Mouse (Mus musculus) midbrain, embryonic 13.5 days (tissue): ENCODE data around the gene Rsph6a. TPM values are rescaled to one million over a fixed set of nuclear protein-coding genes. Genes with fewer than 3 reads are reported as not detected.

ENCODE experiments used
- ATAC-seq: fragments of 200-750 bp; cut with Nextera tagmentation; 2 replicates; pipeline ENCODE4 v1.8.0; 2017; ENCODE audit warnings: mild to moderate bottlenecking, moderate TSS enrichment, moderate library complexity
- H3K27ac ChIP-seq: fragments of 300-500 bp; sonication (generic); 2 replicates; pipeline ENCODE4 v1.5.1; 2015; ENCODE audit warnings: inconsistent platforms, mild to moderate bottlenecking, moderate library complexity
- H3K27me3 ChIP-seq: fragments of 300-500 bp; sonication (generic); 2 replicates; pipeline ENCODE4 v1.6.1; 2015; ENCODE audit warnings: mild to moderate bottlenecking, inconsistent platforms
- H3K36me3 ChIP-seq: fragments of 300-500 bp; sonication (generic); 2 replicates; pipeline ENCODE4 v1.6.1; 2015; ENCODE audit warnings: mild to moderate bottlenecking, inconsistent platforms
- H3K4me1 ChIP-seq: fragments of 300-500 bp; sonication (generic); replicated peaks from 2 replicates; pipeline ENCODE4 v1.6.1; 2015; ENCODE audit warnings: inconsistent platforms
- H3K4me2 ChIP-seq: fragments of 300-500 bp; sonication (generic); replicated peaks from 2 replicates; pipeline ENCODE4 v1.6.1; 2015; ENCODE audit warnings: moderate library complexity, mild to moderate bottlenecking, inconsistent platforms
- H3K4me3 ChIP-seq: fragments of 300-500 bp; sonication (generic); replicated peaks from 2 replicates; pipeline ENCODE4 v1.5.1; 2015; ENCODE audit warnings: mild to moderate bottlenecking, inconsistent platforms
- H3K9ac ChIP-seq: fragments of 300-500 bp; sonication (generic); replicated peaks from 2 replicates; pipeline ENCODE4 v1.6.1; 2015; ENCODE audit warnings: mild to moderate bottlenecking, inconsistent platforms
- H3K9me3 ChIP-seq: fragments of 300-500 bp; sonication (generic); 2 replicates; pipeline ENCODE4 v1.6.1; 2016; ENCODE audit warnings: mild to moderate bottlenecking, inconsistent platforms
- WGBS: fragments of 180-500 bp; shearing (Covaris S2); methylation state at CpG from one replicate; pipeline ENCODE4 v1.1.7; 2015; 5-methylcytosine and 5-hydroxymethylcytosine counted together
- polyA plus RNA-seq: library from polyadenylated mRNA; unstranded; fragments of >200 nt; fragmentation: Nextera tagmentation; extraction: Ambion mirVana; gene quantifications from 2 replicates; pipeline ENCODE4 v1.2.1, GENCODE M21; 2015

The Rsph6a gene
- polyA plus RNA-seq, 1 experiment from 2014 or later: 0.09 TPM

GRCm38 (mm10) chr7:19084921-19085473, 30.5 kb downstream of the Rsph6a start:
- Histone ChIP-seq H3K9ac (0 out of 2 replicates have a peak overlapping the region, but pooled peaks have one; percentile 8), H3K36me3 (peaks cover 76% of the 10 kb centered on the region), H3K4me1 (peaks cover 25% of the 10 kb centered on the region), H3K4me3 (no peak overlapping the region), H3K27me3 (peaks cover 2% of the 10 kb centered on the region; the same call in 1 of the 2 replicates), H3K9me3 (no peaks in the 10 kb centered on the region), H3K27ac (no peak overlapping the region), H3K4me2 (no peak overlapping the region)
- no peak for ATAC-seq
- WGBS: 29% methylated on average over 9 of the region's 9 CpGs

- Histone ChIP-seq H3K9ac (0 out of 2 replicates have a peak overlapping the region, but pooled peaks have one; percentile 8), H3K27me3 (peaks cover 7% of the 10 kb centered on the region; the same call in 1 of the 2 replicates), H3K9me3 (no peaks in the 10 kb centered on the region), H3K27ac (no peak overlapping the region), H3K4me2 (no peak overlapping the region), H3K36me3 (peaks cover 76% of the 10 kb centered on the region), H3K4me1 (peaks cover 25% of the 10 kb centered on the region), H3K4me3 (no peak overlapping the region)
- no peak for ATAC-seq
- 12% methylated on average over 6 of the region's 6 CpGs for WGBS
These were observed 31.0 kb downstream of the Rsph6a start for GRCm38 (mm10) chr7:19085495-19085894.

GRCm38 (mm10) chr7:19086042-19086441, 31.6 kb downstream of the Rsph6a start:
- 14% methylated on average over 14 of the region's 14 CpGs for WGBS
- Histone ChIP-seq H3K9ac (no peak overlapping the region), H3K27me3 (peaks cover 13% of the 10 kb centered on the region)

GRCm38 (mm10) chr7:19086760-19087159, 32.3 kb downstream of the Rsph6a start:
- ATAC-seq: no peak
- WGBS: 58% methylated on average over 18 of the region's 18 CpGs
- H3K9ac ChIP-seq: no peak overlapping the region
- H3K36me3 ChIP-seq: peaks cover 75% of the 10 kb centered on the region
- peaks cover 20% of the 10 kb centered on the region for H3K27me3 ChIP-seq
- H3K4me1 ChIP-seq: peaks cover 25% of the 10 kb centered on the region
- no peaks in the 10 kb centered on the region for H3K9me3 ChIP-seq
- H3K4me2 ChIP-seq: no peak overlapping the region
- H3K4me3 ChIP-seq: no peak overlapping the region
- H3K27ac ChIP-seq: no peak overlapping the region

More at GRCm38 (mm10) chr7:19086042-19086441, 31.6 kb downstream of the Rsph6a start:
- no peak overlapping the region for H3K27ac ChIP-seq
- H3K4me1 ChIP-seq: peaks cover 25% of the 10 kb centered on the region
- H3K9me3 ChIP-seq: no peaks in the 10 kb centered on the region
- no peak for ATAC-seq
- H3K4me2 ChIP-seq: no peak overlapping the region
- no peak overlapping the region for H3K4me3 ChIP-seq
- peaks cover 76% of the 10 kb centered on the region for H3K36me3 ChIP-seq

- peaks cover 38% of the 10 kb centered on the region for H3K4me1 ChIP-seq
- H3K4me2 ChIP-seq: no peak overlapping the region
- no peaks in the 10 kb centered on the region for H3K9me3 ChIP-seq
- peaks cover 28% of the 10 kb centered on the region for H3K27me3 ChIP-seq
- H3K9ac ChIP-seq: no peak overlapping the region
- no peak overlapping the region for H3K4me3 ChIP-seq
- no peak for ATAC-seq
- WGBS: 43% methylated on average over 10 of the region's 10 CpGs
- H3K27ac ChIP-seq: no peak overlapping the region
- peaks cover 60% of the 10 kb centered on the region for H3K36me3 ChIP-seq
These were observed 34.3 kb downstream of the Rsph6a start for GRCm38 (mm10) chr7:19088813-19089212.

- H3K4me2 ChIP-seq: peak overlapping the region; percentile 98; the same call in 1 of the 2 replicates
- 23% methylated on average over 12 of the region's 17 CpGs for WGBS
These were observed 37.4 kb downstream of the Rsph6a start for GRCm38 (mm10) chr7:19091913-19092312.

GRCm38 (mm10) chr7:19092381-19093173, 38.1 kb downstream of the Rsph6a start:
- peaks cover 55% of the 10 kb centered on the region for H3K4me1 ChIP-seq
- peaks cover 38% of the 10 kb centered on the region for H3K27me3 ChIP-seq
- peak overlapping the region; percentile 82; the same call in 1 of the 2 replicates for H3K27ac ChIP-seq
- whole genome bisulfite sequencing: 4% methylated on average over 37 of the region's 38 CpGs
- no peaks in the 10 kb centered on the region for H3K9me3 ChIP-seq
- peak; percentile 59 for ATAC-seq
- peak overlapping the region; percentile 11; the same call in 1 of the 2 replicates for H3K9ac ChIP-seq
- peak overlapping the region; percentile 63 for H3K4me3 ChIP-seq
- peak overlapping the region; percentile 98 for H3K4me2 ChIP-seq
- H3K36me3 ChIP-seq: peaks cover 41% of the 10 kb centered on the region

More at GRCm38 (mm10) chr7:19091913-19092312, 37.4 kb downstream of the Rsph6a start:
- Histone ChIP-seq H3K36me3 (peaks cover 48% of the 10 kb centered on the region), H3K27ac (peak overlapping the region; percentile 39; the same call in 1 of the 2 replicates), H3K4me1 (peaks cover 51% of the 10 kb centered on the region), H3K27me3 (peaks cover 38% of the 10 kb centered on the region), H3K9ac (peak overlapping the region; percentile 11; the same call in 1 of the 2 replicates), H3K9me3 (no peaks in the 10 kb centered on the region), H3K4me3 (0 out of 2 replicates have a peak overlapping the region, but pooled peaks have one; percentile 63)
- ATAC-seq: no peak

GRCm38 (mm10) chr7:19093174-19093521, 38.7 kb downstream of the Rsph6a start:
- peaks cover 38% of the 10 kb centered on the region for H3K27me3 ChIP-seq
- H3K27ac ChIP-seq: peak overlapping the region; percentile 82
- H3K9ac ChIP-seq: no peak overlapping the region
- peak overlapping the region; percentile 63 for H3K4me3 ChIP-seq
- 2% methylated on average over 9 of the region's 15 CpGs for whole genome bisulfite sequencing
- H3K4me2 ChIP-seq: peak overlapping the region; percentile 98
- peak; percentile 44 for ATAC-seq
- H3K9me3 ChIP-seq: no peaks in the 10 kb centered on the region
- peaks cover 55% of the 10 kb centered on the region for H3K4me1 ChIP-seq
- peaks cover 35% of the 10 kb centered on the region for H3K36me3 ChIP-seq

- peak overlapping the region; percentile 72 for H3K9ac ChIP-seq
- ATAC-seq: peak; percentile 75
- peaks cover 29% of the 10 kb centered on the region for H3K36me3 ChIP-seq
- H3K4me1 ChIP-seq: peaks cover 55% of the 10 kb centered on the region
- WGBS: under 1% methylated on average over 45 of the region's 45 CpGs
- H3K4me2 ChIP-seq: peak overlapping the region; percentile 98
- H3K27me3 ChIP-seq: peaks cover 38% of the 10 kb centered on the region
- peak overlapping the region; percentile 63 for H3K4me3 ChIP-seq
- peak overlapping the region; percentile 82 for H3K27ac ChIP-seq
- H3K9me3 ChIP-seq: no peaks in the 10 kb centered on the region
These were observed 39.3 kb downstream of the Rsph6a start for GRCm38 (mm10) chr7:19093537-19094385.

- Histone ChIP-seq H3K9ac (peak within 1 kb of the TSS; percentile 72), H3K4me1 (peaks cover 55% of the 10 kb centered on the region), H3K27ac (peak within 1 kb of the TSS; percentile 82), H3K4me2 (peak within 1 kb of the TSS; percentile 98), H3K36me3 (peaks cover 26% of the 10 kb centered on the region), H3K9me3 (no peaks in the 10 kb centered on the region), H3K4me3 (peak within 1 kb of the TSS; percentile 63), H3K27me3 (peaks cover 38% of the 10 kb centered on the region)
- WGBS: under 1% methylated on average over 27 of the region's 36 CpGs
- ATAC-seq: no peak
These were observed 40.0 kb downstream of the Rsph6a start, which contains the start of gene Six5 for GRCm38 (mm10) chr7:19094471-19094825. Gene Six5 (plus strand): TSS chr7:19094594.
